Mouse (Mus musculus): ENCODE data around the gene Flrt1.
"Not testable (repeated sequence)": the region's sequence is repeated elsewhere in the genome, so short reads cannot be mapped to it uniquely, and the experiment has no call there.

Gene Flrt1

DNA sequence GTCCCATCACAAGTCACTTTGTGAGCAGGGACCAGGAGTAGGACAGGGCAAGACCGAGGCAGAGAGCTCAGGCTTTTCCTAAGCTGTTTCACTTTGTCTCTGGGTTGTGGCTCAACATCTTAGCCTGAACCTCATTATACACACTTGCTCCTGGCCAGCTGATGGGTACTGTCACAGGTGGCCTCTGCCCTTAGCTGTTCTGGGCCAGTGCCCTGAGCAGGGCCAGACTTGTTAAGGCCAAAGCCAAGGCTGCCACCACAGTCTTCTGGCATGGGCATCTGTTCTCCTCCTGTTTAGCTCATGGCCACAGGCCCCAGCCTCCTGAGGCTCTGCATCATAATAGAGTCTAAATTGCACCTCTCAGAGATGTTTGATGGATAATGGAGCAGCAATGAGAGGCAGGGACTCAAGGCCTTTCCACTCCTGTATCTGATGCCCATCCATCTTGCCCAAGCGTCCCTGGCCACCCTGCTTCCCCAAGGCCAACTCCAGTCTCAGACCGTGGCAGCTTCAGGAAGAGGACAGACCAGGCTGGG is 5.8 kb downstream of the Flrt1 start:
- DNase-seq = no peak

DNA sequence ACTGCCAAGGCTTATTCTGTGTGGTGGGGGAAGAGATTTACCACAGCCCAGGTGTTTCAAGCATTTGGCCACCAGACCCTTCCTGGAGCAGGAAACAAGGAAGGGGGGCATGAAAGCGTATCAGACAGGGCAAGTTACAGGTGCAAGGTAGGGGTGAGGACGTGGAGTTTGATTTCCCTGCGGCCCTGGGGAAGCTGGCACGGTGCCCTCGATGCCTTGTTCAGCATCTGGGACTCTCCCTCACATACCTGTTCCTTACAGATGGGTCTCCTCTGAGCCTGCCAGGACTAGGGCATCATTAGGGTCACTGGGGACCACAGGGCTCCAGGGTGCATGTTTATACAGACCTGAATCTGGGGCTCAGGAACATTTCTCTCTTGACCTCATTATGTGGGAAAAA is 12.8 kb downstream of the Flrt1 start:
- no peak for DNase-seq

DNA sequence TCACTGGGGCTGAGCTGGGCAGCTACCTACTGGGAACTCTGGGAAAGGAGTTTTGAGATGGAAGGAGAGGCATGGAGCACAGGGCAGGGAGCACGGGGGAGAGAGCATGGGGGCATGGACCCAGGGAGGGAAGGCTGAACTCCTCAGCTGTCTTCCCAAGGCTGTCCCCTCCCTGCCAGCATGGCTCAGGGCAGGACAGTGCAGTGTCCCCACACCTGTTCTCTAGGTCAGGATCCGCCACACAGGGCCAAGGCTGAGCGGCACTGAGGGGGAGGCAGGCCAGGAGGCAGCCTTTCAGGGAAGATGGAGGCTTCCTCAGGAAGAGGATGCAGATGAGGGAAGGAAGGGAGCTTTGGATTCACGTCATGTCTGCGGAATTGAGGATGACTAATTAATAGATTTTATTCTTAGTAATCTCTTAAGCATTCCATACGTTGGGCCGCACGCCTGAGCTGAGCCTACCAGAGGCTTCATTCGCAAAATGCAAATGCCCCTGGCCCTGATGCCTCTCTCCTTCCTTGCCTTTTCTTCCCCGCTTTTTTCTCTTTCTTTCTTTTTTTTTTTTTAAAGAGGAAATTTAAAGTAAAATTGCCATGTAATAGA is 14.0 kb downstream of the Flrt1 start:
- no peak for DNase-seq

GRCm38 (mm10) chr19:7090369-7091064 is 15.0 kb downstream of the Flrt1 start:
- DNase-seq = no peak

GRCm38 (mm10) chr19:7089842-7090251 is 15.7 kb downstream of the Flrt1 start:
- no peak for DNase-seq

GRCm38 (mm10) chr19:7089050-7089449 is 16.5 kb downstream of the Flrt1 start:
- DNase-seq = no peak

- DNase-seq = no peak
These were observed 17.0 kb downstream of the Flrt1 start for GRCm38 (mm10) chr19:7088558-7088957.

GRCm38 (mm10) chr19:7084734-7085133 is 20.8 kb downstream of the Flrt1 start:
- DNase-seq = no peak

DNA sequence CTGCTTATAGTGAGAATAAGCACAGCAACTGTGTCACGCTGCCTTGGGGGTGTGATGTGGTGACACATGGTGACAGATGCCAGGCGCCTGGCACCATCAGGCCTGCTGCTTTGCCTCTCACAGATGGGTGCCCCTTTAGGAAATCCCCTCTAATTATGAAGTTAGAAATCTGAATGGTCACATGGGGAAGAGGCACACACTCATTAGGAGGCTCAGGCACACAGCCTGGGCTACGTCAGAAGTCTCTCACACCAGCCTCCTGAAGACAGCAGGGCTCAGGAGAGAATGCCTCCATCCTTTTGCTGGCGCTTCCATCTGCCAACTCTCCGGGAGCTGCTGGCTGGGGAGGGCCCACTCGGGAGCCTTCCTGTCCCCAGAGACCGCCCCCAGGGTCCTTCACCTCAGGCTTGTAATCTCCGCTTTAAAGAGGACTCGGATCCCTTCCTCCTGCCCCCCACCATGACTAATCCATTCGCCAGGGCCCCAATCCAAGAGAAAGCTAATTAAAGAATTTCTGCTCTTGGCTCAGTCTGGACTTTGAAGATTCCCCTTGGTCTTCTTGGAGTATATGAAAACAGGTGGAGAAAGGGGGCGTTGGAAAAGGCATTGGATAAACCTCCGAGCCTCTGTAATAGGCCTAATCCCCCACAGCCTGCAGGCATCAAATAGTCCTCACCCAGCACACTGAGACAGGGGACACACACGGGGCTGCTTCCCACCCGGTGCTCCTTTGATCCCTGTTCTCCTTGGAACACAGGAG is 22.3 kb downstream of the Flrt1 start:
- DNase-seq = no peak

DNA sequence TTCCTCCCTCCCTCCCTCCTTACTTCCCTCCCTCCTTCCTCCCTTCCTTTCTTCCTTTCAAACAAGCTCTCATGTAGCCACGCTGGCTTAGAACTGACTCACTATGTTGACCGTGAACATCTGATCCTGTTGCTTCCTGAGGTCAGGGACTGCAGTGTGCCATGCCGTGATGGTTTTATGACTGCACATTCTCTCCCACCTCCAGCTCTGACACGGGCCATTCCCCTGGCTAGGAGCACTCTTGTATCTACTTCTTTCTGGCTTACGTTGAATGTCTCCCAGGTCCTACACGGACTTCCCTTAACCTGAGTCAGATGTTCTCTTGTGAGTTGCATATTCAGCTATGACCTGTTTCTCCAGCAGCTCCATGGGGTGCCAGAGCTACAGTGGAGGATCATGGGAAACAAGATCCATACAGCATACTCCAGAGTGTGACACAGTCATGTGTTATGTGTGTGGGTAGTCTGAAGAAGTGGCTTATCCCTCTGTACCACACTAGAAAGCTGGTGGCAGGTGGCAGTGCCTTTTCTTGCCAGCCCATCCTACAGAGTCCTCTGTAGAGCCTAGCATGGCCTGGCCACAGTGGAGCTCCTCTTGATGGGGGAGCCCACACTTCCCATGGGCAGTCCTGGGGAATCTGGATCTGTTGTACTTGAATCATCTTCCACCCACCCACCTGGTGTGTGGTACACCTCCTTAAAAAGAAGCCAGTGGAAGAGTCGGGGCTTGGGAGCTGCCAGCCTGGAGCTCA is 23.8 kb downstream of the Flrt1 start:
- DNase-seq = no peak

DNA sequence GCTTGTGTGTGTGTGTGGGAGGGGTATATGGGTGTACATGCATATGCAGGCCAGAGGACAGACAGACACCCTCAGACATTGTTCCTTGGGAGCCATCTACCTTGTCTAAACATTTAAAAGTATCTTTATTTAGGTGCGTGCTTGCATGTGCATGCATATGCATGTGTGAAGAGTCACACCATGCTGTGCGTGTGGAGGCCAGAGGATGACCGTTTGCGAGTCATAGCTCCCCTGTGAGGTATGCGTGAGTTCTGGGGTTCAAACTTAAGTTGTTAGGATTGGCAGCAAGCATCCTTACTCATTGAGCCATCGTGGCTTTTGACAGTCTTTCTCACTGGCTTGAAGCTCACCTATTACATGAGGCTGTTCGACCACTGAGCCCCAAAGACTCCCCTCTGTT is 27.3 kb downstream of the Flrt1 start:
- no peak for DNase-seq

DNA sequence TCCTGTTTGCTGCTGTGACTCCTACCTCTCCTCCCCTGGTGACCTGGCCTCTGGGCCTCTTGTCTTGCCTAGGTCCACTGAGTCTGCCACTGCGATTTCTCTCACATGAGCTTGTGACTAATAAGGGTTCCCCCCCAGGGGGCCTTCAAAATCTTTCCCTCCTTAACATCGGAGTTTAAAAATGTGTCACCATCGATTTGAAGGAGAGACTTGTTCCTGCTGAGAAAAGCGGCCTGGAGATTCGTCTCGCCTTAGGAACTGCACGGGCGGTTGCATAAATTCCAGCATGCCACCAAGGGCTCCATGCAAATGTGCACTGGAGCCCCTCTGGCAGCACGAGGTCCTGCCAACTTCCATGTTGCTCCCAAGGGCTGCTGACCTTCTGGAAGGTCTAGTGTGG is 27.9 kb downstream of the Flrt1 start:
- DNase-seq = no peak

DNA sequence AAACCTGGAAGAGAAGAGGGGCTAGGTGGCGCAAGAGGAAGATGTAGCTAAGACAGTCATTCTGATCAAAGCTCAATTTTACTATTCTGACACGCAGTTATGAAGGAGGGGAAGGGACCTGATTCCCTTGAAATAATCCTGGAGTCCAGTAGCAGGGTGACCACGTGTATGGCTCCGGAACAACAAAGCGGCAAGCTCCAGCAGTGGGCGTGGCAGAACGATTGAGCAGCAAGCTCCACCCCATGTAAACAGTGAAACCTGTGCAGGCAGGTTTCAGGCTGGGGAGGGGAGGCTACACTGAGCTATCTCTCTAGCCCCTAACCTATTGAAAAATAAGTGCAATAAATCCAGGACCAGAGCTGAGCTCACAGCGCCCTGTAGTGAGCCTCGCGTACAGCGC is 30.2 kb downstream of the Flrt1 start:
- DNase-seq = not testable (repeated sequence)

GRCm38 (mm10) chr19:7073997-7074781 is 31.3 kb downstream of the Flrt1 start:
- no peak for DNase-seq

- DNase-seq = no peak
These were observed 33.3 kb downstream of the Flrt1 start for GRCm38 (mm10) chr19:7072221-7072620.

DNA sequence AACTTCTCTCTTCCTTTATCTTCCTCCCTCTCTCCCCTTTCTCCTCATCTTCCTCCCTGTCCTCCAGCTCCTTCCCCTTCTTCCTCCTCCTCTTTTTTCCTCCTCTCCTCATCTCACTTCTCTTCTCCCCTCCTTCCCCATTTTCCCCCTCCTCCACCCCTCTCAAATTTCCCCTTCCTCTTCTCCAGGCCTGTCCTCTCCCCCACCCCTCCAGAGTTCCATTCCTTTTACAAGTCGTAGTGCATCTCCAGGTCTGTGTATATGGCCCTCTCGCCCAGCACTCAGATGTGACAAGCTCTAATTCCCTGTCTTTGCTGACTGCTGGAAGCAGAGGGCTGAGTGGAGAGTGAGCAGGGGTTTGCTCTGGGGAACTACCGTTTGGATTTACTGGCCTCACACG is 34.8 kb downstream of the Flrt1 start:
- DNase-seq = no peak

- peak in 1 of 2 experiments; percentile 14 for DNase-seq
These were observed 35.5 kb downstream of the Flrt1 start for GRCm38 (mm10) chr19:7069781-7070763.

- DNase-seq = no peak
These were observed 36.6 kb downstream of the Flrt1 start for GRCm38 (mm10) chr19:7068661-7069531.

GRCm38 (mm10) chr19:7068136-7068535 is 37.4 kb downstream of the Flrt1 start:
- peak; percentile 64 to 67 for DNase-seq

Data from lung, adult 18-20 months (tissue).